Mouse (Mus musculus): ENCODE data around the gene Hyal2. TPM values are rescaled to one million over a fixed set of nuclear protein-coding genes. Genes with fewer than 3 reads are reported as not detected.

Gene Hyal2
- polyA plus RNA-seq, 1 experiment from 2014 or later, result 69.6 TPM

- no peaks in the 10 kb centered on the region for H3K9me3 ChIP-seq (replicated peaks; ENCODE audit: control insufficient read depth, low read length, poor library complexity, severe bottlenecking)
- no peaks in the 10 kb centered on the region for H3K27me3 ChIP-seq (ENCODE audit: control insufficient read depth, insufficient read depth, low read depth, low read length)
- no peak for ATAC-seq
- no peak overlapping the region for H3K4me3 ChIP-seq (ENCODE audit: low read depth, low read length)
- H3K27ac ChIP-seq (ENCODE audit: low read length), result no peak overlapping the region
- WGBS, result 96% methylated on average over 7 of the region's 7 CpGs
- peaks cover 41% of the 10 kb centered on the region for H3K4me1 ChIP-seq (ENCODE audit: control insufficient read depth, insufficient read depth, low read length)
- peaks cover 19% of the 10 kb centered on the region for H3K36me3 ChIP-seq (ENCODE audit: control insufficient read depth, insufficient read depth, low read length)
- no peak overlapping the region for H3K4me2 ChIP-seq (ENCODE audit: low read length)
- H3K9ac ChIP-seq (ENCODE audit: low read depth, low read length), result no peak overlapping the region
Measured at GRCm38 (mm10) chr9:107538231-107538630, 29.5 kb upstream of the Hyal2 start.

GRCm38 (mm10) chr9:107538711-107539110, 29.0 kb upstream of the Hyal2 start:
- WGBS, result 88% methylated on average over 3 of the region's 3 CpGs

DNA sequence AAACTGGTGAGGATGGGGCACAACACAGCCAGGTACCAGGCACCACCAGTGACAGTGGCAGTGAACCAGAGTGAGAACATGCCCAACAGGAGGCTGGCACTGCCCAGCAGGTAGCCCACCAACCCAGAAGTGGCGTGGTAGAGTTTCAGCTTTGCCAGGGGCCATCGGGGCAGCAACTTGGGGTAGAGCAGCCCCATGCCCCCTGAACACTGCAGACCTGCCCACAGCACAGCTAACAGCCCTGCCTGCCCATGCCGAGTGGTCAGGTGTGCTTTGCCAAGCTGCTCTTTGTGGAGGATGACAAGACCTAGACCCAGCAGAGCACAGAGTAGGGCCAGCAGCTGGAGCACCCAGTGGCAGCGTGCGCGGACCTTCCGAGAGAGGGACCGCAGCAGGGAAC, 27.8 kb upstream of the Hyal2 start:
- Histone ChIP-seq H3K9me3 (replicated peaks; ENCODE audit: control insufficient read depth, low read length, poor library complexity, severe bottlenecking) (no peaks in the 10 kb centered on the region), H3K9ac (ENCODE audit: low read depth, low read length) (no peak overlapping the region), H3K4me3 (ENCODE audit: low read depth, low read length) (no peak overlapping the region), H3K4me2 (ENCODE audit: low read length) (no peak overlapping the region), H3K36me3 (ENCODE audit: control insufficient read depth, insufficient read depth, low read length) (peaks cover 30% of the 10 kb centered on the region), H3K27ac (ENCODE audit: low read length) (no peak overlapping the region), H3K4me1 (ENCODE audit: control insufficient read depth, insufficient read depth, low read length) (peaks cover 41% of the 10 kb centered on the region), H3K27me3 (ENCODE audit: control insufficient read depth, insufficient read depth, low read depth, low read length) (no peaks in the 10 kb centered on the region)
- 95% methylated on average over 8 of the region's 8 CpGs for WGBS
- ATAC-seq, result no peak

More at GRCm38 (mm10) chr9:107538711-107539110, 29.0 kb upstream of the Hyal2 start:
- Histone ChIP-seq H3K9me3 (replicated peaks; ENCODE audit: control insufficient read depth, low read length, poor library complexity, severe bottlenecking) (no peaks in the 10 kb centered on the region), H3K4me3 (ENCODE audit: low read depth, low read length) (no peak overlapping the region), H3K9ac (ENCODE audit: low read depth, low read length) (no peak overlapping the region), H3K4me2 (ENCODE audit: low read length) (no peak overlapping the region), H3K4me1 (ENCODE audit: control insufficient read depth, insufficient read depth, low read length) (peaks cover 41% of the 10 kb centered on the region), H3K27ac (ENCODE audit: low read length) (no peak overlapping the region), H3K36me3 (ENCODE audit: control insufficient read depth, insufficient read depth, low read length) (peaks cover 23% of the 10 kb centered on the region), H3K27me3 (ENCODE audit: control insufficient read depth, insufficient read depth, low read depth, low read length) (no peaks in the 10 kb centered on the region)
- no peak for ATAC-seq

DNA sequence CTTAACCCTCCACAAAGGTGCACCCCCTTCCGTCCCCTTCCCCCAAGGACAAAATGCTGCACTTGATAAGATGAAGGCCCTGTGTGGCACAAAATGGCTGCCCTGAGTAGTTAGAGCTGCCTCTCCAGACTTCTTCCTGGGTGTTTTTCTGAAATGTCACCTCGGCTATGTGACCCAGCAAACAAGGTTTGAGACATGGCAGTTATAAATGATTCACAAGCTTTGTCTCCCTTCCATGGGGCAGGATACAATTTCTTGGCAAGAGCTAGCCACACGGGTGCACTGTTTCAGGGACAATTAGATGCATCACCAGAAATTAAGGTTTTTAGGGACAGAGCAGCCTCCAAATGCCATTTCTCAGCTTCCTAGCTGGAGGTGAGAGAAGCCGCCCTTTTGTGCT, 27.3 kb upstream of the Hyal2 start:
- Histone ChIP-seq H3K4me2 (ENCODE audit: low read length) (peak overlapping the region; percentile 97; the same call in 1 of the 2 replicates), H3K4me3 (ENCODE audit: low read depth, low read length) (no peak overlapping the region), H3K9ac (ENCODE audit: low read depth, low read length) (no peak overlapping the region), H3K4me1 (ENCODE audit: control insufficient read depth, insufficient read depth, low read length) (peaks cover 40% of the 10 kb centered on the region), H3K9me3 (replicated peaks; ENCODE audit: control insufficient read depth, low read length, poor library complexity, severe bottlenecking) (no peaks in the 10 kb centered on the region), H3K36me3 (ENCODE audit: control insufficient read depth, insufficient read depth, low read length) (peaks cover 34% of the 10 kb centered on the region), H3K27ac (ENCODE audit: low read length) (no peak overlapping the region), H3K27me3 (ENCODE audit: control insufficient read depth, insufficient read depth, low read depth, low read length) (no peaks in the 10 kb centered on the region)
- ATAC-seq, result no peak
- 75% methylated on average over 4 of the region's 4 CpGs for WGBS

DNA sequence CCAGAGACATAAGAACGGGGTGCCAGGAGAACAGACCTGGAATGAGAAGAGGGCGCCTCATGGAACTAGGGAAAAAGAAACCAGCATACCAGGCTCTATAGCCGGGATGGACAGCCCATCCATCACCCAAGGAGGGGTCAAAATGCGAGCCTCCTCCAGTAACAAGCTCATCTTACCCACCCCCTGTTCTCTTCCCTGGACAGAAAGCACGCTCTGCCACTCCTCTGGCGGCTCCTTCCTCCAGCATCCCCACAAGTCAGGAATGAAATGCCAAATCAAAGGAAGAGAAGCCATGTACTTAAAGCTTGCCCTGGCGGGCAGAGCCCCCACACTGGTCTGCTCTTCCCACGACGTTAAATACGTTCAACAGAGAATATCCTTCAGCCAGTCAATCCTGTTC, 26.7 kb upstream of the Hyal2 start:
- Histone ChIP-seq H3K27me3 (ENCODE audit: control insufficient read depth, insufficient read depth, low read depth, low read length) (no peaks in the 10 kb centered on the region), H3K9ac (ENCODE audit: low read depth, low read length) (peak overlapping the region; percentile 74), H3K36me3 (ENCODE audit: control insufficient read depth, insufficient read depth, low read length) (peaks cover 34% of the 10 kb centered on the region), H3K4me3 (ENCODE audit: low read depth, low read length) (peak overlapping the region; percentile 69), H3K27ac (ENCODE audit: low read length) (peak overlapping the region; percentile 73; the same call in 1 of the 2 replicates), H3K4me2 (ENCODE audit: low read length) (peak overlapping the region; percentile 97), H3K9me3 (replicated peaks; ENCODE audit: control insufficient read depth, low read length, poor library complexity, severe bottlenecking) (no peaks in the 10 kb centered on the region), H3K4me1 (ENCODE audit: control insufficient read depth, insufficient read depth, low read length) (peaks cover 36% of the 10 kb centered on the region)
- ATAC-seq, result no peak
- WGBS, result 42% methylated on average over 10 of the region's 10 CpGs

DNA sequence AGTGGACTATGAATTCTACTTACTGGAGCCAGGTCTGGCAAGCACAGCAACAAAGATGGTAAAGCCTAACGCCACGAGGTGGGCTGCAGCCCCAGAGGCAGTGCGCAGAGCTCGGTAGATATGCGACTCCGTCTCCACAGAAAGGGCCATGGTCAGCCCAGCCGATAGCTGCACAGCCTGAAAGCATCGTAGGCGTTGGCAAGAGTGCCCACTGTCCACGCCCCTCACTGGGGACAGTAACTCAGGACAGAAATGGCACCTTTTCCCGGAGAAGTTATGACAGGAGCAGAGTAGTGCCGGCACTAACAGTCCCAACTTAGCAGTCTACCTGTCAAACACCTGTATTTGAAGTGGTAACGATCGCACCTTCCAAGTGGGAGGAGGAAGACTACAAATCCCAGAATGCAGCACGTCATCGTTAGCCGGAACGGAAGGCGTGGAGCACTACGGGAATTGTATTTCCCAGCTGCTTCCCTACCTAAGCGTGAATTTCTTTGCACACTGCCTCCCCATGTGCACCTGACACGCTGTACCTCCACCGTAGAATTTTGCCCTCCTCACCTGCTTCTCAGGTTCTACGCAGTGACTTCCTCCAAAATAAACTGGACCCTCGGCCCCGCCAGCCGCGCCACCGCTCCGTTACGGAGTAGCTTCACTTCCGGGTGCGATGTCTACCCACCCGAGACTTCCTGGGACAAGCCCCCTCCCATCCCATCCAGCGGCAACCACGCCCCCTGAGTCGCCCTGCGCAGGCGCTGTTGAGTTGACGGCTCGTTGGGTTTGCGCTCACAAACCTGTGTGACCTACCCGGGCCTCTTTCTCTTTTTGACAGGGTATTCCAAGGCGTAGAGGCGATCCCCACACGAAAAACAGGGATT, 26.0 kb upstream of the Hyal2 start, which contains the start of the genes Cyb561d2 and Nprl2:
Gene Cyb561d2 (minus strand): TSS at position 720 of the 878 bp plus-strand sequence.
Gene Nprl2 (plus strand): TSS at position 753 of the 878 bp plus-strand sequence.
- ATAC-seq, result peak; percentile 84
- peaks cover 34% of the 10 kb centered on the region for H3K36me3 ChIP-seq (ENCODE audit: control insufficient read depth, insufficient read depth, low read length)

DNA sequence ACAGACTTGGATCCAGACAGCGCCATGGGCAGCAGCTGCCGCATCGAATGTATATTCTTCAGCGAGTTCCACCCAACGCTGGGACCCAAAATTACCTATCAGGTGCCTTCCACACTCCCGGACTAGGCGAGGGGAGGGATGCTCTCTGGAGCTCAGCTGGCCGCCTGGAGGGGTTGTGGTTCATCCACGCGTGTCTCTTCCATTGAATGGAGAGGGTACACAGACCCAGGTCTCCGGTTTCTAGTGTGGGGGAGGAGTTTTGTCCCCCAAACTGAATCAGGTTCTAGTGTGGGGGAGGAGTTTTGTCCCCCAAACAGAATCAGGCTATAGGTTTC, 25.4 kb upstream of the Hyal2 start:
- Histone ChIP-seq H3K27me3 (ENCODE audit: control insufficient read depth, insufficient read depth, low read depth, low read length) (no peaks in the 10 kb centered on the region), H3K9ac (ENCODE audit: low read depth, low read length) (peak overlapping the region; percentile 74), H3K4me1 (ENCODE audit: control insufficient read depth, insufficient read depth, low read length) (peaks cover 33% of the 10 kb centered on the region), H3K36me3 (ENCODE audit: control insufficient read depth, insufficient read depth, low read length) (peaks cover 34% of the 10 kb centered on the region), H3K27ac (ENCODE audit: low read length) (peak overlapping the region; percentile 73), H3K4me2 (ENCODE audit: low read length) (peak overlapping the region; percentile 97), H3K4me3 (ENCODE audit: low read depth, low read length) (peak overlapping the region; percentile 69), H3K9me3 (replicated peaks; ENCODE audit: control insufficient read depth, low read length, poor library complexity, severe bottlenecking) (no peaks in the 10 kb centered on the region)
- peak; percentile 5; the same call in 1 of the 2 replicates for ATAC-seq
- 2% methylated on average over 11 of the region's 11 CpGs for WGBS

More for the DNA sequence above, 26.0 kb upstream of the Hyal2 start, which contains the start of the genes Cyb561d2 and Nprl2:
- WGBS, result under 1% methylated on average over 46 of the region's 46 CpGs
- no peaks in the 10 kb centered on the region for H3K27me3 ChIP-seq (ENCODE audit: control insufficient read depth, insufficient read depth, low read depth, low read length)
- peaks cover 33% of the 10 kb centered on the region for H3K4me1 ChIP-seq (ENCODE audit: control insufficient read depth, insufficient read depth, low read length)
- H3K4me3 ChIP-seq (ENCODE audit: low read depth, low read length), result peak within 1 kb of the TSS; percentile 69
- H3K27ac ChIP-seq (ENCODE audit: low read length), result peak within 1 kb of the TSS; percentile 73
- H3K4me2 ChIP-seq (ENCODE audit: low read length), result peak within 1 kb of the TSS; percentile 97
- H3K9me3 ChIP-seq (replicated peaks; ENCODE audit: control insufficient read depth, low read length, poor library complexity, severe bottlenecking), result no peaks in the 10 kb centered on the region
- peak within 1 kb of the TSS; percentile 74 for H3K9ac ChIP-seq (ENCODE audit: low read depth, low read length)

- Histone ChIP-seq H3K4me2 (ENCODE audit: low read length) (peak overlapping the region; percentile 97), H3K9me3 (replicated peaks; ENCODE audit: control insufficient read depth, low read length, poor library complexity, severe bottlenecking) (no peaks in the 10 kb centered on the region), H3K27ac (ENCODE audit: low read length) (no peak overlapping the region), H3K36me3 (ENCODE audit: control insufficient read depth, insufficient read depth, low read length) (peaks cover 34% of the 10 kb centered on the region), H3K9ac (ENCODE audit: low read depth, low read length) (no peak overlapping the region), H3K27me3 (ENCODE audit: control insufficient read depth, insufficient read depth, low read depth, low read length) (no peaks in the 10 kb centered on the region), H3K4me3 (ENCODE audit: low read depth, low read length) (peak overlapping the region; percentile 69), H3K4me1 (ENCODE audit: control insufficient read depth, insufficient read depth, low read length) (peaks cover 35% of the 10 kb centered on the region)
- 50% methylated on average over 8 of the region's 8 CpGs for WGBS
- ATAC-seq, result no peak
Measured at GRCm38 (mm10) chr9:107542721-107543120, 25.0 kb upstream of the Hyal2 start.

GRCm38 (mm10) chr9:107543299-107543698, 24.4 kb upstream of the Hyal2 start:
- ATAC-seq, result no peak
- Histone ChIP-seq H3K4me2 (ENCODE audit: low read length) (no peak overlapping the region), H3K36me3 (ENCODE audit: control insufficient read depth, insufficient read depth, low read length) (peaks cover 32% of the 10 kb centered on the region), H3K27ac (ENCODE audit: low read length) (no peak overlapping the region), H3K9ac (ENCODE audit: low read depth, low read length) (no peak overlapping the region), H3K9me3 (replicated peaks; ENCODE audit: control insufficient read depth, low read length, poor library complexity, severe bottlenecking) (no peaks in the 10 kb centered on the region), H3K27me3 (ENCODE audit: control insufficient read depth, insufficient read depth, low read depth, low read length) (no peaks in the 10 kb centered on the region), H3K4me1 (ENCODE audit: control insufficient read depth, insufficient read depth, low read length) (peaks cover 35% of the 10 kb centered on the region), H3K4me3 (ENCODE audit: low read depth, low read length) (no peak overlapping the region)
- 90% methylated on average over 11 of the region's 11 CpGs for WGBS
